Mouse (Mus musculus) liver, embryonic 14.5 days (tissue): ENCODE data around the gene Ptpn14. TPM values are rescaled to one million over a fixed set of nuclear protein-coding genes. Genes with fewer than 3 reads are reported as not detected.

ENCODE experiments used
- ATAC-seq: fragments of 200-750 bp; cut with Nextera tagmentation; 2 replicates; pipeline ENCODE4 v1.8.0; 2017; ENCODE audit warnings: moderate number of reproducible peaks, mild to moderate bottlenecking, moderate library complexity; ENCODE audit not compliant: insufficient read depth
- DNase-seq, 3 experiments: peaks; one replicate each; pipeline ENCODE4 v3.0.0-alpha.2; 2012 to 2013; ENCODE audit warnings: low read depth in 3 of 3, low spot score in 3 of 3
- H3K27ac ChIP-seq: fragments of 300-500 bp; sonication (generic); 2 replicates; pipeline ENCODE4 v1.5.1; 2014; ENCODE audit warnings: moderate library complexity, mild to moderate bottlenecking, control low read depth, inconsistent platforms
- H3K27me3 ChIP-seq: fragments of 300-500 bp; sonication (generic); 2 replicates; pipeline ENCODE4 v1.6.1; 2014; ENCODE audit warnings: mild to moderate bottlenecking, low read length, moderate library complexity; ENCODE audit not compliant: control insufficient read depth, insufficient read depth
- H3K36me3 ChIP-seq: fragments of 300-500 bp; sonication (generic); replicated peaks from 2 replicates; pipeline ENCODE4 v1.6.1; 2014; ENCODE audit warnings: low read depth; ENCODE audit not compliant: control insufficient read depth, insufficient read depth
- H3K4me1 ChIP-seq, 2 experiments: fragments of 200-500 bp in 1 of 2; fragments of 300-500 bp in 1 of 2; sonication (generic) in 1 of 2; replicated peaks; 2 replicates each; pipeline ENCODE4 v1.6.1; 2012 to 2014; ENCODE audit warnings: antibody characterized with exemption in 1 of 2, inconsistent platforms in 1 of 2, low read length in 1 of 2; ENCODE audit not compliant: control insufficient read depth in 2 of 2, insufficient read depth in 2 of 2
- H3K4me2 ChIP-seq: fragments of 300-500 bp; sonication (generic); 2 replicates; pipeline ENCODE4 v1.6.1; 2014; ENCODE audit warnings: low read depth, mild to moderate bottlenecking, control low read depth, moderate library complexity
- H3K4me3 ChIP-seq, 2 experiments: fragments of 200-500 bp in 1 of 2; fragments of 300-500 bp in 1 of 2; sonication (generic) in 1 of 2; 2 replicates each; pipeline ENCODE4 v1.5.1; 2012 to 2014; ENCODE audit warnings: low read depth in 2 of 2, low read length in 2 of 2, mild to moderate bottlenecking in 2 of 2, control low read depth in 1 of 2, inconsistent platforms in 1 of 2, moderate library complexity in 1 of 2; ENCODE audit not compliant: insufficient read depth in 1 of 2
- H3K9ac ChIP-seq: fragments of 300-500 bp; sonication (generic); replicated peaks from 2 replicates; pipeline ENCODE4 v1.6.1; 2014; ENCODE audit warnings: mild to moderate bottlenecking, control low read depth, moderate library complexity
- H3K9me3 ChIP-seq: fragments of 300-500 bp; sonication (generic); 2 replicates; pipeline ENCODE4 v1.6.1; 2016; ENCODE audit warnings: low read length, mixed read lengths; ENCODE audit not compliant: control insufficient read depth
- CTCF ChIP-seq: IDR thresholded peaks from 2 replicates; pipeline ENCODE4 v1.5.1; 2016; ENCODE audit warnings: antibody characterized with exemption, low read depth, control low read depth
- EP300 ChIP-seq: IDR thresholded peaks from 2 replicates; pipeline ENCODE4 v1.6.1; 2016; ENCODE audit warnings: antibody characterized with exemption, low read depth
- WGBS: fragments of 180-500 bp; shearing (Covaris S2); extraction: QIAGEN DNeasy Blood & Tissue Kit; methylation state at CpG from one replicate; pipeline ENCODE4 v1.1.7; 2014; ENCODE audit not compliant: insufficient replicate concordance; 5-methylcytosine and 5-hydroxymethylcytosine counted together
- polyA plus RNA-seq, 2 experiments: library from polyadenylated mRNA; depleted of rRNA in 1 of 2; stranded (reverse) in 1 of 2; unstranded in 1 of 2; fragments of >200 nt; fragmentation: Nextera tagmentation in 1 of 2; extraction: Ambion mirVana in 1 of 2; gene quantifications; 2 replicates each; pipeline versions ENCODE4 v1.2.1 to v1.2.3; 2012 to 2014

Gene Ptpn14
- polyA plus RNA-seq, 2 experiments: 0.22 to 0.50 TPM

- 70% methylated on average over 10 of the region's 10 CpGs for WGBS
- H3K27ac ChIP-seq: no peak overlapping the region
- no peak overlapping the region for H3K9ac ChIP-seq
- ATAC-seq (no peak), DNase-seq (no peak)
- no peak for TF ChIP-seq EP300
- no peak for TF ChIP-seq CTCF
- no peaks in the 10 kb centered on the region for H3K9me3 ChIP-seq
- no peaks in the 10 kb centered on the region for H3K36me3 ChIP-seq
- H3K27me3 ChIP-seq: no peaks in the 10 kb centered on the region
- peaks cover 0 to 3% of the 10 kb centered on the region in 2 experiments; a peak in 1 of 4 replicates for H3K4me1 ChIP-seq
- no peak overlapping the region for H3K4me3 ChIP-seq
- H3K4me2 ChIP-seq: no peak overlapping the region
These were observed 188.5 kb downstream of the Ptpn14 start for GRCm38 (mm10) chr1:189916422-189917125.

GRCm38 (mm10) chr1:189917126-189917500 is 189.0 kb downstream of the Ptpn14 start:
- H3K36me3 ChIP-seq: no peaks in the 10 kb centered on the region
- ATAC-seq (no peak), DNase-seq (no peak)
- TF ChIP-seq CTCF (no peak), EP300 (no peak)
- no peaks in the 10 kb centered on the region for H3K9me3 ChIP-seq
- no peak overlapping the region for H3K4me3 ChIP-seq
- H3K4me2 ChIP-seq: no peak overlapping the region
- H3K9ac ChIP-seq: no peak overlapping the region
- peaks cover 0 to 4% of the 10 kb centered on the region in 2 experiments; a peak in 1 of 4 replicates for H3K4me1 ChIP-seq
- no peaks in the 10 kb centered on the region for H3K27me3 ChIP-seq
- no peak overlapping the region for H3K27ac ChIP-seq
- WGBS: 48% methylated on average over 4 of the region's 4 CpGs

GRCm38 (mm10) chr1:189919756-189920155 is 191.7 kb downstream of the Ptpn14 start:
- Histone ChIP-seq H3K4me3 (no peak overlapping the region), H3K4me1 (peaks cover 0 to 4% of the 10 kb centered on the region in 2 experiments; a peak in 1 of 4 replicates), H3K9ac (no peak overlapping the region), H3K27me3 (no peaks in the 10 kb centered on the region), H3K4me2 (no peak overlapping the region), H3K27ac (no peak overlapping the region), H3K36me3 (no peaks in the 10 kb centered on the region), H3K9me3 (no peaks in the 10 kb centered on the region)
- 71% methylated on average over 3 of the region's 3 CpGs for WGBS
- TF ChIP-seq CTCF: no peak
- TF ChIP-seq EP300: no peak
- no peak for DNase-seq
- no peak for ATAC-seq

GRCm38 (mm10) chr1:189920701-189921567 is 192.9 kb downstream of the Ptpn14 start:
- ATAC-seq (peak; percentile 9; the same call in 1 of the 2 replicates), DNase-seq (no peak)
- peak overlapping the region; percentile 77 for H3K4me2 ChIP-seq
- H3K36me3 ChIP-seq: no peaks in the 10 kb centered on the region
- peak overlapping the region; percentile 62 to 72 for H3K4me3 ChIP-seq
- no peak overlapping the region for H3K9ac ChIP-seq
- no peak for TF ChIP-seq EP300
- no peak for TF ChIP-seq CTCF
- peaks cover 0 to 4% of the 10 kb centered on the region in 2 experiments; a peak in 1 of 4 replicates for H3K4me1 ChIP-seq
- no peak overlapping the region for H3K27ac ChIP-seq
- no peaks in the 10 kb centered on the region for H3K27me3 ChIP-seq
- no peaks in the 10 kb centered on the region for H3K9me3 ChIP-seq
- 36% methylated on average over 28 of the region's 28 CpGs for WGBS

- TF ChIP-seq CTCF (no peak), EP300 (no peak)
- WGBS: 0% methylated on average over 4 of the region's 4 CpGs
- Histone ChIP-seq H3K36me3 (no peaks in the 10 kb centered on the region), H3K9me3 (no peaks in the 10 kb centered on the region), H3K27ac (no peak overlapping the region), H3K4me3 (peak overlapping the region; percentile 62 to 72), H3K4me1 (peaks cover 0 to 4% of the 10 kb centered on the region in 2 experiments; a peak in 1 of 4 replicates), H3K27me3 (no peaks in the 10 kb centered on the region), H3K4me2 (peak overlapping the region; percentile 77), H3K9ac (peak overlapping the region; percentile 58)
- ATAC-seq (no peak), DNase-seq (no peak)
These were observed 193.4 kb downstream of the Ptpn14 start for GRCm38 (mm10) chr1:189921568-189921817.
